Mouse (Mus musculus): ENCODE measurements at regions not wholly inside any gene's neighbourhood (a gene's known extent, or its start where the extent isn't known, plus 50 kb on each side); places are given as distances from the start of the nearest gene placed in this dataset.

DNA sequence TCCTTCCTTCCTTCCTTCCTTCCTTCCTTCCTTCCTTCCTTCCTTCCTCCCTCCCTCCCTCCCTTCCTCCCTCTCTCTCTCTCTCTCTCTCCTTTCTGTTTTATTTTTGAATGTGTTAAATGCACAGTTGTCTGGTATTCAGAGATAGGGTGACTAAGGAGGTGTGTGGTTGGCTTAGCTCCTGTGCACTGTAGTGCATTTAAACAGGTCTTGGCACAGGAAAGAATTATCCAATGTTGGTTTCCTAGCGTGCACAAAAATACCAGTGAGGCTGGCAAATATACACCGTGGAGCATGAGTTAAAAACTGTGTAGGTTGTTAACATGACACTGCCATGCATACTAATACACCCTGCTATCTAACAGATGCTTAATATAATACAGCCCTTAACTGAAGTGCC lies 297.7 kb upstream of the Stt3b start:
- no peak for DNase-seq
- no peak overlapping the region for H3K27ac ChIP-seq (ENCODE audit: control insufficient read depth, insufficient read depth, low read length)
- WGBS, result 41% methylated on average over 2 of the region's 2 CpGs
- TF ChIP-seq CTCF (IDR thresholded peaks at IDR 0.05; ENCODE audit: borderline replicate concordance, control insufficient read depth, extremely low read depth, insufficient read depth, low read length, poor library complexity), result no peak
- TF ChIP-seq POLR2A (IDR thresholded peaks at IDR 0.05; ENCODE audit: control insufficient read depth, extremely low read depth, insufficient read depth, low read length, poor library complexity), result no peak
- peaks cover 39% of the 10 kb centered on the region for H3K4me1 ChIP-seq (replicated peaks; ENCODE audit: control insufficient read depth, insufficient read depth, low read length)
- no peaks in the 10 kb centered on the region for H3K27me3 ChIP-seq (ENCODE audit: control insufficient read depth, insufficient read depth, low read length)
- H3K36me3 ChIP-seq (ENCODE audit: control insufficient read depth, insufficient read depth, low read length), result no peaks in the 10 kb centered on the region
- H3K4me3 ChIP-seq (ENCODE audit: control insufficient read depth, insufficient read depth, low read length), result no peak overlapping the region

- H3K4me1 ChIP-seq (replicated peaks; ENCODE audit: control insufficient read depth, insufficient read depth, low read length), result peaks cover 42% of the 10 kb centered on the region
- no peaks in the 10 kb centered on the region for H3K27me3 ChIP-seq (ENCODE audit: control insufficient read depth, insufficient read depth, low read length)
- no peak overlapping the region for H3K27ac ChIP-seq (ENCODE audit: control insufficient read depth, insufficient read depth, low read length)
- no peak overlapping the region for H3K4me3 ChIP-seq (ENCODE audit: control insufficient read depth, insufficient read depth, low read length)
- TF ChIP-seq CTCF (IDR thresholded peaks at IDR 0.05; ENCODE audit: borderline replicate concordance, control insufficient read depth, extremely low read depth, insufficient read depth, low read length, poor library complexity), result no peak
- no peak for TF ChIP-seq POLR2A (IDR thresholded peaks at IDR 0.05; ENCODE audit: control insufficient read depth, extremely low read depth, insufficient read depth, low read length, poor library complexity)
- WGBS, result 28% methylated on average over 5 of the region's 5 CpGs
- DNase-seq, result no peak
- no peaks in the 10 kb centered on the region for H3K36me3 ChIP-seq (ENCODE audit: control insufficient read depth, insufficient read depth, low read length)
These were observed 298.2 kb upstream of the Stt3b start for GRCm38 (mm10) chr9:115608377-115608776.

DNA sequence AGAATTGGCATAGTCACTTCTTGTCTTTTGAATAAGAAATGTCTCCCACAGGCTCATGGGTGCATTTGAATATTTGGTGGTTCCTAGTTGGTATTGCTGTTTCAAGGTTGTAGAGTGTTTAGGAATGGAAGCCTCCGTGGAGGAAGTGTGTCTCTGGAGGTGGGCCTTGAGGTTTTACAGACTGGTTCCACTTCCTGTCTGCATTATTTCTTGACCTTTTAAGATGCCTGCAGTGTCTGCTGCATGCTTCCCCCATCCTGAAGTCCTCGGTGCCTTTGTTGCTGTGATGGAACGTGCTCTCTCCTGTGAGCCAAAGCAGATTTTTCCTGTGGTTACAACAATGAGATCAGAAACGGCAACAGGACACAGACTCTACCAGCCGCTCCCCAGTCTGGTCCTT lies 299.4 kb upstream of the Gadl1 start:
- DNase-seq, result no peak
- H3K36me3 ChIP-seq (ENCODE audit: control insufficient read depth, insufficient read depth, low read length), result no peaks in the 10 kb centered on the region
- WGBS, result 6% methylated on average over 5 of the region's 5 CpGs
- H3K27ac ChIP-seq (ENCODE audit: control insufficient read depth, insufficient read depth, low read length), result peak overlapping the region; percentile 29; the same call in 1 of the 2 replicates
- H3K4me1 ChIP-seq (replicated peaks; ENCODE audit: control insufficient read depth, insufficient read depth, low read length), result peaks cover 46% of the 10 kb centered on the region
- H3K4me3 ChIP-seq (ENCODE audit: control insufficient read depth, insufficient read depth, low read length), result no peak overlapping the region
- TF ChIP-seq CTCF (IDR thresholded peaks at IDR 0.05; ENCODE audit: borderline replicate concordance, control insufficient read depth, extremely low read depth, insufficient read depth, low read length, poor library complexity), result no peak
- no peak for TF ChIP-seq POLR2A (IDR thresholded peaks at IDR 0.05; ENCODE audit: control insufficient read depth, extremely low read depth, insufficient read depth, low read length, poor library complexity)
- H3K27me3 ChIP-seq (ENCODE audit: control insufficient read depth, insufficient read depth, low read length), result no peaks in the 10 kb centered on the region

- Histone ChIP-seq H3K36me3 (ENCODE audit: control insufficient read depth, insufficient read depth, low read length) (no peaks in the 10 kb centered on the region), H3K4me1 (replicated peaks; ENCODE audit: control insufficient read depth, insufficient read depth, low read length) (peaks cover 45% of the 10 kb centered on the region), H3K27ac (ENCODE audit: control insufficient read depth, insufficient read depth, low read length) (peak overlapping the region; percentile 62), H3K4me3 (ENCODE audit: control insufficient read depth, insufficient read depth, low read length) (peak overlapping the region; percentile 0; the same call in 1 of the 2 replicates), H3K27me3 (ENCODE audit: control insufficient read depth, insufficient read depth, low read length) (no peaks in the 10 kb centered on the region)
- no peak for TF ChIP-seq POLR2A (IDR thresholded peaks at IDR 0.05; ENCODE audit: control insufficient read depth, extremely low read depth, insufficient read depth, low read length, poor library complexity)
- TF ChIP-seq CTCF (IDR thresholded peaks at IDR 0.05; ENCODE audit: borderline replicate concordance, control insufficient read depth, extremely low read depth, insufficient read depth, low read length, poor library complexity), result no peak
- 4% methylated on average over 5 of the region's 5 CpGs for WGBS
- peak; percentile 62 for DNase-seq
These were observed 297.5 kb upstream of the Gadl1 start for GRCm38 (mm10) chr9:115611713-115612112.

DNA sequence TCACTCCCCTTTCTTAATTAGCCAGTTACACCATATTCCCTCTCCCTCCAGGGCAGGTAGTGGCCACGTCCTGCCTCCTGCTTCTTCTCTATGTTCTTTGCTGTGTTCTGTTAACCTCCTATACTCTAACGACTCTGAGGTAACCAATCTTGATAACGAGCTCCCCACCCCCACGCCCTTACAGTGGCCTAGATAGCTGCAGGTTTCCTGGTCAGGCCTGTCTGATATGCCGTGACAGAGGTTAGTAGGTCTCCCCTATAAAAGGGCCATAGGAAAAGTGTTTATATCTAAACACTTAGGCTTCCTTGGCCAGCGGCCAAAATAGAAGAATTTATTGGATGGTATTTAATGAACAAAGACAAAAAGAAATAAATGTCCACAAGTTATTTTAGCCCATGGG lies 296.3 kb upstream of the Gadl1 start:
- TF ChIP-seq CTCF (IDR thresholded peaks at IDR 0.05; ENCODE audit: borderline replicate concordance, control insufficient read depth, extremely low read depth, insufficient read depth, low read length, poor library complexity) (no peak), POLR2A (IDR thresholded peaks at IDR 0.05; ENCODE audit: control insufficient read depth, extremely low read depth, insufficient read depth, low read length, poor library complexity) (no peak)
- H3K27ac ChIP-seq (ENCODE audit: control insufficient read depth, insufficient read depth, low read length), result no peak overlapping the region
- no peak overlapping the region for H3K4me3 ChIP-seq (ENCODE audit: control insufficient read depth, insufficient read depth, low read length)
- DNase-seq, result no peak
- no peaks in the 10 kb centered on the region for H3K36me3 ChIP-seq (ENCODE audit: control insufficient read depth, insufficient read depth, low read length)
- WGBS, result 68% methylated on average over 6 of the region's 6 CpGs
- no peaks in the 10 kb centered on the region for H3K27me3 ChIP-seq (ENCODE audit: control insufficient read depth, insufficient read depth, low read length)
- H3K4me1 ChIP-seq (replicated peaks; ENCODE audit: control insufficient read depth, insufficient read depth, low read length), result peaks cover 45% of the 10 kb centered on the region

- H3K4me3 ChIP-seq (ENCODE audit: control insufficient read depth, insufficient read depth, low read length), result no peak overlapping the region
- no peaks in the 10 kb centered on the region for H3K36me3 ChIP-seq (ENCODE audit: control insufficient read depth, insufficient read depth, low read length)
- DNase-seq, result no peak
- H3K27me3 ChIP-seq (ENCODE audit: control insufficient read depth, insufficient read depth, low read length), result no peaks in the 10 kb centered on the region
- no peak overlapping the region for H3K27ac ChIP-seq (ENCODE audit: control insufficient read depth, insufficient read depth, low read length)
- peaks cover 46% of the 10 kb centered on the region for H3K4me1 ChIP-seq (replicated peaks; ENCODE audit: control insufficient read depth, insufficient read depth, low read length)
- TF ChIP-seq POLR2A (IDR thresholded peaks at IDR 0.05; ENCODE audit: control insufficient read depth, extremely low read depth, insufficient read depth, low read length, poor library complexity), result no peak
- no peak for TF ChIP-seq CTCF (IDR thresholded peaks at IDR 0.05; ENCODE audit: borderline replicate concordance, control insufficient read depth, extremely low read depth, insufficient read depth, low read length, poor library complexity)
- WGBS, result 77% methylated on average over 2 of the region's 2 CpGs
These were observed 295.2 kb upstream of the Gadl1 start for GRCm38 (mm10) chr9:115614007-115614406.

GRCm38 (mm10) chr9:115617909-115618308 lies 291.3 kb upstream of the Gadl1 start:
- no peak for TF ChIP-seq CTCF (IDR thresholded peaks at IDR 0.05; ENCODE audit: borderline replicate concordance, control insufficient read depth, extremely low read depth, insufficient read depth, low read length, poor library complexity)
- TF ChIP-seq POLR2A (IDR thresholded peaks at IDR 0.05; ENCODE audit: control insufficient read depth, extremely low read depth, insufficient read depth, low read length, poor library complexity), result no peak
- peaks cover 31% of the 10 kb centered on the region for H3K4me1 ChIP-seq (replicated peaks; ENCODE audit: control insufficient read depth, insufficient read depth, low read length)
- H3K36me3 ChIP-seq (ENCODE audit: control insufficient read depth, insufficient read depth, low read length), result no peaks in the 10 kb centered on the region
- H3K4me3 ChIP-seq (ENCODE audit: control insufficient read depth, insufficient read depth, low read length), result no peak overlapping the region
- peak; percentile 29 for DNase-seq
- 5% methylated on average over 6 of the region's 6 CpGs for WGBS
- peak overlapping the region; percentile 47 for H3K27ac ChIP-seq (ENCODE audit: control insufficient read depth, insufficient read depth, low read length)
- no peaks in the 10 kb centered on the region for H3K27me3 ChIP-seq (ENCODE audit: control insufficient read depth, insufficient read depth, low read length)
